Mouse (Mus musculus) subcutaneous adipose tissue, adult 2 months (tissue): ENCODE measurements around the gene Nkd2. TPM values are rescaled to one million over a fixed set of nuclear protein-coding genes. Genes with fewer than 3 reads are reported as not detected.

Experiments
- polyA plus RNA-seq: library from polyadenylated mRNA; depleted of rRNA; stranded (reverse); fragments of >200 nt; gene quantifications from 2 replicates; pipeline ENCODE4 v1.2.3, GENCODE M21; 2012; ENCODE audit warnings: low replicate concordance; rRNA removed

Nkd2 gene
- polyA plus RNA-seq = 2.1 and 33.3 TPM in 2 replicates

DNA sequence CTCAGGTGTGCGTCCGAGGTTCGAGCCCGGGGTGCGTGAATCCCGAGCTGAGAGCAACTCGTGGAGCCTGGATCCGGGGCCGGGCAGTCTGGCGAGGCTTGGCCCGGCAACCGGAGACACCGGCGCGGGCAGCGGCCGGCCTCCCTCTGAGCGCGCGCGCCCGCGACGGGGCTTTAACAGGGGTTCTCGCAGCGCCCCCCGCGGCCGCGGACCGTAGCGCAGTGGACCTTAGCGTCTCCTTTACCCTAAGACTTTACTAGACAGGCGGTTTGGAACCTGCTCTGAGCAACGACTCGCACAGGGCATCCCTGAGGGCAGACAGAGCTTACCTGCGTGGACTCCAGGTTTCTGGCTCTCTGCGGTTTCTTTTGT, at the start of gene Nkd2:
Gene Nkd2, minus strand, starts transcription at position 167 of the 372 bp plus-strand sequence.

Other genes starting within 250 kb of the Nkd2 start
- 189 and 197 TPM in 2 replicates for gene Clptm1l, start 243.6 kb downstream of the Nkd2 start, polyA plus RNA-seq
- gene Tert, start 220.7 kb downstream of the Nkd2 start, polyA plus RNA-seq = 2.3 and 12.4 TPM in 2 replicates
- gene Slc6a18, start 169.6 kb downstream of the Nkd2 start, polyA plus RNA-seq = not detected in 2 replicates
- 0.12 and 0.19 TPM in 2 replicates for gene Slc6a19, start 142.8 kb downstream of the Nkd2 start, polyA plus RNA-seq
- gene Slc12a7, start 114.5 kb downstream of the Nkd2 start, polyA plus RNA-seq = 59.6 and 68.2 TPM in 2 replicates
- gene Trip13, start 90.2 kb upstream of the Nkd2 start, polyA plus RNA-seq = 0.60 and 2.1 TPM in 2 replicates
- gene Brd9, start 90.2 kb upstream of the Nkd2 start, polyA plus RNA-seq = 34.3 and 46.1 TPM in 2 replicates
- gene Zdhhc11, start 116.2 kb upstream of the Nkd2 start, polyA plus RNA-seq = not detected in 2 replicates
- gene Tppp, start 161.8 kb upstream of the Nkd2 start, polyA plus RNA-seq = 24.8 and 50.3 TPM in 2 replicates
- gene Cep72, start 214.7 kb upstream of the Nkd2 start, polyA plus RNA-seq = 2.2 and 3.1 TPM in 2 replicates